Mouse (Mus musculus) hindbrain, embryonic 16.5 days (tissue): ENCODE measurements around the gene Smpd2. TPM values are rescaled to one million over a fixed set of nuclear protein-coding genes. Genes with fewer than 3 reads are reported as not detected.
A peak's percentile ranks its signal among the peaks of the same experiment; 100 is the strongest.
"Not testable (repeated sequence)": the region's sequence is repeated elsewhere in the genome, so short reads cannot be mapped to it uniquely, and the experiment has no call there.

Experiments used
- ATAC-seq: fragments of 200-750 bp; cut with Nextera tagmentation; 2 replicates; pipeline ENCODE4 v1.8.0; 2017; ENCODE audit warnings: moderate TSS enrichment, moderate library complexity
- H3K27ac ChIP-seq: fragments of 300-500 bp; sonication (generic); 2 replicates; pipeline ENCODE4 v1.5.1; 2014; ENCODE audit warnings: low read depth, mild to moderate bottlenecking, control low read depth, low read length, moderate library complexity
- H3K27me3 ChIP-seq: fragments of 300-500 bp; sonication (generic); replicated peaks from 2 replicates; pipeline ENCODE4 v1.6.1; 2014; ENCODE audit warnings: low read length; ENCODE audit not compliant: control insufficient read depth, insufficient read depth
- H3K36me3 ChIP-seq: fragments of 300-500 bp; sonication (generic); 2 replicates; pipeline ENCODE4 v1.6.1; 2014; ENCODE audit warnings: mild to moderate bottlenecking, low read length, moderate library complexity, mixed read lengths; ENCODE audit not compliant: control insufficient read depth, insufficient read depth
- H3K4me1 ChIP-seq: fragments of 300-500 bp; sonication (generic); 2 replicates; pipeline ENCODE4 v1.6.1; 2014; ENCODE audit warnings: low read depth, low read length; ENCODE audit not compliant: control insufficient read depth, insufficient read depth
- H3K4me2 ChIP-seq: fragments of 300-500 bp; sonication (generic); 2 replicates; pipeline ENCODE4 v1.6.1; 2014; ENCODE audit warnings: mild to moderate bottlenecking, low read length, control low read depth, moderate library complexity
- H3K4me3 ChIP-seq: fragments of 300-500 bp; sonication (generic); 2 replicates; pipeline ENCODE4 v1.5.1; 2014; ENCODE audit warnings: mild to moderate bottlenecking, low read length, control low read depth, moderate library complexity
- H3K9ac ChIP-seq: fragments of 300-500 bp; sonication (generic); 2 replicates; pipeline ENCODE4 v1.6.1; 2014; ENCODE audit warnings: low read depth, mild to moderate bottlenecking, control low read depth, low read length, moderate library complexity
- H3K9me3 ChIP-seq: fragments of 300-500 bp; sonication (generic); 2 replicates; pipeline ENCODE4 v1.6.1; 2014; ENCODE audit warnings: mild to moderate bottlenecking, low read length, moderate library complexity; ENCODE audit not compliant: control insufficient read depth
- WGBS: fragments of 180-500 bp; shearing (Covaris S2); extraction: QIAGEN DNeasy Blood & Tissue Kit; methylation state at CpG from one replicate; pipeline ENCODE4 v1.1.7; 2014; 5-methylcytosine and 5-hydroxymethylcytosine counted together
- polyA plus RNA-seq: library from polyadenylated mRNA; unstranded; fragments of >200 nt; fragmentation: Nextera tagmentation; extraction: Ambion mirVana; gene quantifications from 2 replicates; pipeline ENCODE4 v1.2.1, GENCODE M21; 2015

Gene Smpd2
- polyA plus RNA-seq, 1 experiment from 2014 or later = 46.5 TPM

GRCm38 (mm10) chr10:41520410-41520673 is 30.2 kb upstream of the Smpd2 start:
- ATAC-seq = no peak
- no peaks in the 10 kb centered on the region for H3K27me3 ChIP-seq
- peak overlapping the region; percentile 91 for H3K9ac ChIP-seq
- H3K4me3 ChIP-seq = peak overlapping the region; percentile 69
- peak overlapping the region; percentile 97 for H3K4me2 ChIP-seq
- H3K36me3 ChIP-seq = peaks cover 2% of the 10 kb centered on the region; the same call in 1 of the 2 replicates
- H3K9me3 ChIP-seq = no peaks in the 10 kb centered on the region
- peak overlapping the region; percentile 99; the same call in 1 of the 2 replicates for H3K27ac ChIP-seq
- H3K4me1 ChIP-seq = peaks cover 16% of the 10 kb centered on the region
- 4% methylated on average over 5 of the region's 5 CpGs for WGBS

DNA sequence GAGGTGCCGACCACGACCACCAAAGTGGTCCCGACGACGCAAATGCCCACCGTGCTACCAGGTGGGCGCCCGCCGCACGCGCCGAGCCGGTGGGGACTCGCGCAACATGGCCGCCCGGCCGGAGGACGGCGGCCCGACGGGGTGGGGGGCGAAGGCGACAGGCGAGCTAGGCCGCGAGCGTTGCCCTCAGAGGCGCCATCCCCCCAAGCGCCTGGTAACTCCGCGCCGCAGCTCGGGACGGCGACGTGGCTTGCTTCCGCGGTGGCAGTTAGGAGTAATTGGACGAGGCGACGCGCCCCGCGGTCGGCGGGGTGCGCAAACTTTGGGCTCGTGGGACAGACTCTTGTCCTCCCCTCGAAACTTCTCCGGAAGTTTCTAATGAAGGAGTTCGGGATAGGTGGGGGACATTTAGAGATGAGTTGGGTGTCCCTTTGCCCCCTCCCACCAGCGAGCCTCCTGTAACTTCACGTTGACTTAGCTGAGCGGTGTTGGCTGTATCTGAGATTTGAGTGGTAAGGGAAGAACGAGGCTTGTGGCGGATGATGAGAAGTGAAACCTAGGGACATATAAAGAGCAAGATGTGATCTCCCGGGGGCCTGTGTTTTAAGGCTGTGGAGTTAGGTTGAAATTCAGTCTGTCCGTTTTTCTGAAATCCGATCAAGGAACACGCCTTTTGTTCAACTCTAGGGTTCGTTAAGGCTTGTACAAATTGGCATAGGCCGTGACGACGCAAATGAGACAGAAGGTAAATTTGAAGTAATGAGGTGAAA is 29.7 kb upstream of the Smpd2 start:
- Histone ChIP-seq H3K4me2 (peak overlapping the region; percentile 97), H3K36me3 (no peaks in the 10 kb centered on the region), H3K9me3 (no peaks in the 10 kb centered on the region), H3K9ac (peak overlapping the region; percentile 91), H3K4me1 (peaks cover 16% of the 10 kb centered on the region), H3K27me3 (no peaks in the 10 kb centered on the region), H3K4me3 (peak overlapping the region; percentile 69), H3K27ac (peak overlapping the region; percentile 99)
- ATAC-seq = no peak; the same call in 1 of the 2 replicates
- WGBS = under 1% methylated on average over 62 of the region's 65 CpGs

- H3K36me3 ChIP-seq = no peaks in the 10 kb centered on the region
- WGBS = under 1% methylated on average over 46 of the region's 69 CpGs
- H3K27me3 ChIP-seq = no peaks in the 10 kb centered on the region
- peak; percentile 94 for ATAC-seq
- peak within 1 kb of the TSS; percentile 91 for H3K9ac ChIP-seq
- H3K9me3 ChIP-seq = no peaks in the 10 kb centered on the region
- H3K4me2 ChIP-seq = peak within 1 kb of the TSS; percentile 97
- peaks cover 16% of the 10 kb centered on the region for H3K4me1 ChIP-seq
- H3K4me3 ChIP-seq = peak within 1 kb of the TSS; percentile 69
- peak within 1 kb of the TSS; percentile 99 for H3K27ac ChIP-seq
Measured at GRCm38 (mm10) chr10:41518981-41519618, 28.9 kb upstream of the Smpd2 start, which contains the start of gene Cd164. Cd164 (plus strand) TSS chr10:41519414.

DNA sequence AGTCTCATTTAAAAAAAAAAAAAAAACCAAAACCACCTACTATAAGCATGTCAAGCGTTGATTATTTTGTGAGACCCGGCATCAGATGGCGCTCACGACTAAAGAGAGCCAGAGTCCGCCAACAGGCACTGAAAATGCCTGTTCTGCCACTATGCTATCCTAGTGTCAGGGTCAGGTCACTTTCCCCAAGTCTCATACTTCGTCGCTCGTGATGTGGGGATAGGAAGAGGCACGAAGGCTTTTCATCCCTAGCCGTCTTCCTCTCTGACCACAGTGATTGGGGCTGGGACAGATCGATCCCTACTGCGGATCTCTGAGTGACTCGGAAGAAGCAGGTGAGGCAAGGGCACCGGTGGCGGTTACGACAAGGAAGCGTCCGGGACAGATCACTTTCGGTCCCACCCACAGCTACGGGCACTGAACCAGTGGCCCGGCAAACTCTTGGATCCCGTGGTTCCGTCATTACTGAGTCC is 28.4 kb upstream of the Smpd2 start:
- Histone ChIP-seq H3K9ac (peak overlapping the region; percentile 91), H3K4me2 (peak overlapping the region; percentile 97), H3K27ac (peak overlapping the region; percentile 99), H3K4me1 (peaks cover 16% of the 10 kb centered on the region), H3K36me3 (no peaks in the 10 kb centered on the region), H3K9me3 (no peaks in the 10 kb centered on the region), H3K4me3 (peak overlapping the region; percentile 69), H3K27me3 (no peaks in the 10 kb centered on the region)
- ATAC-seq = peak; percentile 78
- under 1% methylated on average over 23 of the region's 23 CpGs for WGBS

DNA sequence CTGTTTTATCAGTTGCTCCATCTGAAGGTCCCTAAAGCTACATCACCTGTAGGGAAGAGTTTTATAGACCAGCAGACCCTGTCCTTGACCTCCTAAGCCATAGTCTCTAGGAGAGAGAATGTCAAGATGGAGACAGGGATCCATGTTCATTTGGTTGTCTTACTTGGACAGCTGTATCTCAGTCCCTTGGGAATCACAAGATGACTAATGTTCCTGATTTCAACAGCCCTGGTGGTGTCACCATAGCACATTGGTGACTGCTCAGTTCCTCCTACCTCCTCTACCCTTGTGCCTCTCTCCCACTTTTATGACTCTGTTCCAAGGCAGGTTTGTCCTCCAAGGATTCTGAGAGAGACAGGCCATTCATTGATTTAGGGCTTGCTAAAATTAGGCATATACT is 24.8 kb upstream of the Smpd2 start:
- no peaks in the 10 kb centered on the region for H3K36me3 ChIP-seq
- no peak for ATAC-seq
- no peak overlapping the region for H3K9ac ChIP-seq
- H3K9me3 ChIP-seq = no peaks in the 10 kb centered on the region
- no peak overlapping the region for H3K4me3 ChIP-seq
- no peaks in the 10 kb centered on the region for H3K27me3 ChIP-seq
- no peak overlapping the region for H3K4me2 ChIP-seq
- H3K4me1 ChIP-seq = peaks cover 5% of the 10 kb centered on the region; the same call in 1 of the 2 replicates
- H3K27ac ChIP-seq = no peak overlapping the region

DNA sequence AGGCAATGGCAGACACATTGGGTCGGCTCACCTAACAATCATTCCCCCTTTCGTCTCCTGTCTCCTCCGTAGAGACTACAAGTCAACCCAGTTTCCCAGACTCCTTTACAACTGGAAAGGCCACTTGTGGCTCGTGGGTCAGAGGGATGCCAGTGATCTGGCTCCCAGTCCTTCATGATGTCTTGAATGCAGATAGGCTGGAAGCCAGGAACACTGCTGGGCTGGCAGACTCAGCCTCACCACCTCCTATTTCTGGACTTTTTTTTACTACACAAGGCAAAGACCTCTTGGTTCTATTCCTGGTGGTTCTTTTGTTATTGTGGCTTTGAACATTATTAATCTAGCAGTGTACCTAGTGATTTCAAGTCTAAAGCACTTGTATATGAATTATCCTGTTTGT is 24.1 kb upstream of the Smpd2 start:
- WGBS = 83% methylated on average over 4 of the region's 4 CpGs
- no peak overlapping the region for H3K9ac ChIP-seq
- ATAC-seq = no peak
- peaks cover 5% of the 10 kb centered on the region; the same call in 1 of the 2 replicates for H3K4me1 ChIP-seq
- H3K27me3 ChIP-seq = no peaks in the 10 kb centered on the region
- no peaks in the 10 kb centered on the region for H3K36me3 ChIP-seq
- no peak overlapping the region for H3K4me3 ChIP-seq
- no peak overlapping the region for H3K27ac ChIP-seq
- no peak overlapping the region for H3K4me2 ChIP-seq
- H3K9me3 ChIP-seq = no peaks in the 10 kb centered on the region

GRCm38 (mm10) chr10:41509160-41509559 is 19.0 kb upstream of the Smpd2 start:
- no peak overlapping the region for H3K27ac ChIP-seq
- no peaks in the 10 kb centered on the region for H3K27me3 ChIP-seq
- no peaks in the 10 kb centered on the region for H3K36me3 ChIP-seq
- WGBS = 45% methylated on average over 2 of the region's 2 CpGs
- no peak overlapping the region for H3K4me2 ChIP-seq
- H3K9me3 ChIP-seq = no peaks in the 10 kb centered on the region
- no peak for ATAC-seq
- H3K9ac ChIP-seq = no peak overlapping the region
- no peak overlapping the region for H3K4me3 ChIP-seq
- H3K4me1 ChIP-seq = no peaks in the 10 kb centered on the region

DNA sequence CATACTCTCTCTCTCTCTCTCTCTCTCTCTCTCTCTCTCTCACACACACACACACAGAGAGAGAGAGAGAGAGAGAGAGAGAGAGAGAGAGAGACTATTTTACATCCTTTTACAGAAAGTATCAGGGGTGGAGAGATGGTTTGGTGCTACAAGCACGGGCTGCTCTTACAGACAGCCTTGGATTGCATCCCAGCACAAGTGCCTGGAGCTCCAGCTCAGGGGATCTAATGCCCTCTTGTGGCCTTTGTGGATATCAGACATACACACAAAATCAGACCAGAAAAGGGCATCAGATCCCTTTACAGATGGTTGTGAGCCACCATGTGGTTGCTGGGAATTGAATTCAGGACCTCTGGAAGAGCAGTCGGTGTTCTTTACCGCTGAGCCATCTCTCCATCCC is 15.3 kb upstream of the Smpd2 start:
- not testable (repeated sequence) for H3K4me1 ChIP-seq, H3K9me3 ChIP-seq, H3K27ac ChIP-seq, H3K36me3 ChIP-seq, H3K4me2 ChIP-seq, H3K4me3 ChIP-seq, H3K27me3 ChIP-seq
- ATAC-seq = peak; percentile 91
- peak overlapping the region; percentile 31; the same call in 1 of the 2 replicates for H3K9ac ChIP-seq
- 6% methylated on average over 3 of the region's 3 CpGs for WGBS

- Histone ChIP-seq H3K4me3 (no peak overlapping the region), H3K36me3 (no peaks in the 10 kb centered on the region), H3K4me2 (no peak overlapping the region), H3K9ac (no peak overlapping the region; the same call in 1 of the 2 replicates), H3K4me1 (no peaks in the 10 kb centered on the region), H3K9me3 (no peaks in the 10 kb centered on the region), H3K27ac (no peak overlapping the region), H3K27me3 (no peaks in the 10 kb centered on the region)
- ATAC-seq = peak; percentile 61
- WGBS = 86% methylated on average over 1 of the region's 1 CpGs
Measured at GRCm38 (mm10) chr10:41504996-41505395, 14.8 kb upstream of the Smpd2 start.
